Mouse (Mus musculus): Measurements from ENCODE around the gene Amigo1. TPM values are rescaled to one million over a fixed set of nuclear protein-coding genes. Genes with fewer than 3 reads are reported as not detected.

Gene Amigo1
- total and polyA plus RNA-seq, 2 experiments from 2014 or later, result 12.2 to 35.5 TPM

DNA sequence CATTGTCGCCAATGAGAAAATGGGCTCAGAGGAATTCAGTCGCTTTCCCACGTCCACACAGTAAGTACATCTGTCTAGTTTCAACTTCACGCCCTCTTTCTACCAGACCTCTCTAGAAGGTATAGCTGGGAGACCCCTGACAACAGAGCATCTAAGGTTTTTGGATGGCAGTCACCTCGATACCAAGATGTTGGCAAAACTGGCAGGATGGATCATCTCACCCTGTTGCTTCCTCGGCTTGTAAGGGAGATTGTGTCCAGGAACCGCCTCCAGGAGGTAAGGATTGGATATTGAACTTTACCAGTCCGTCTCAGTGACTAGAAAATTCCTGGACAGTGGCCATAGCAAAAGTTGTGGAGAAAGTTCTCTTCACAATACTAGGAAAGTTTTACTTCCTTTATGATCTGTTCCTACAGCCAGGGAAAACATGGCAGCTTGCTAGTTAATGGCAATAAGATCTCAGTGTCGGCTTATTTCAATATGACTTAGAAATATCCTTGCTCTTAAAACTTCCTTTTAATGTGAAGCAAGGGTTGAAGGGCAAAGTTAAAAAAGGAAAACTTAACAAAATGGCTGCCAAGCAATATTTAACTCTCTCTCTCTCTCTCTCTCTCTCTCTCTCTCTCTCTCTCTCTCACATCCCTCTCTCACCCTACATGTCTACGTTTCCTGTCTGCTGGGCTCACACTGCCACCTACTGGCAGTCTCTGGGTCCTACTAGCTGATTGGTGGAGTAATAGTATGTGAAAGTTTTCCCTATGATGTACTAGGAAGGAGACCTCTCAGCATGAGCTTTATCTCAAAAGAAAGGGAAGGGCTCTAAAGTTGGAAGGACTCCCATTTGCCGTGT lies 38.5 kb upstream of the Amigo1 start:
- DNase-seq (ENCODE audit: low spot score) (peak; percentile 92), ATAC-seq (ENCODE audit: low FRiP score) (peak; percentile 68; the same call in 1 of the 2 replicates)
- Histone ChIP-seq H3K4me1 (ENCODE audit: insufficient read depth, low read length) (peaks cover 4% of the 10 kb centered on the region; the same call in 1 of the 2 replicates), H3K9me3 (ENCODE audit: low read length) (no peaks in the 10 kb centered on the region), H3K27me3 (ENCODE audit: insufficient read depth, low read length) (no peaks in the 10 kb centered on the region), H3K36me3 (ENCODE audit: insufficient read depth, low read length) (peaks cover 8% of the 10 kb centered on the region), H3K4me3 (ENCODE audit: low read depth, low read length) (no peak overlapping the region), H3K4me2 (ENCODE audit: low read depth, low read length, poor library complexity, severe bottlenecking) (no peak overlapping the region), H3K9ac (replicated peaks; ENCODE audit: low read length, poor library complexity, severe bottlenecking) (no peak overlapping the region), H3K27ac (ENCODE audit: low read depth, low read length) (no peak overlapping the region)
- 66% methylated on average over 11 of the region's 11 CpGs for WGBS
- peak; percentile 98 for TF ChIP-seq CTCF (IDR thresholded peaks at IDR 0.05)

- Histone ChIP-seq H3K4me2 (ENCODE audit: low read depth, low read length, poor library complexity, severe bottlenecking) (no peak overlapping the region), H3K9ac (replicated peaks; ENCODE audit: low read length, poor library complexity, severe bottlenecking) (no peak overlapping the region), H3K9me3 (ENCODE audit: low read length) (no peaks in the 10 kb centered on the region), H3K27ac (ENCODE audit: low read depth, low read length) (no peak overlapping the region), H3K27me3 (ENCODE audit: insufficient read depth, low read length) (no peaks in the 10 kb centered on the region), H3K4me3 (ENCODE audit: low read depth, low read length) (no peak overlapping the region), H3K4me1 (ENCODE audit: insufficient read depth, low read length) (0 out of 2 replicates have a peak, but pooled peaks cover 9% of the 10 kb centered on the region), H3K36me3 (ENCODE audit: insufficient read depth, low read length) (peaks cover 8% of the 10 kb centered on the region; the same call in 1 of the 2 replicates)
- ATAC-seq (ENCODE audit: low FRiP score) (no peak), DNase-seq (ENCODE audit: low spot score) (no peak)
- no peak for TF ChIP-seq CTCF (IDR thresholded peaks at IDR 0.05)
- WGBS, result 81% methylated on average over 3 of the region's 3 CpGs
These were observed 33.8 kb upstream of the Amigo1 start for GRCm38 (mm10) chr3:108152290-108152689.

GRCm38 (mm10) chr3:108154656-108155055 lies 31.5 kb upstream of the Amigo1 start, which contains the start of gene Gpr61:
Gene Gpr61, minus strand, starts transcription at chr3:108154882.
- H3K4me3 ChIP-seq (ENCODE audit: low read depth, low read length), result peak within 1 kb of the TSS; percentile 42
- peak within 1 kb of the TSS; percentile 70 for H3K27ac ChIP-seq (ENCODE audit: low read depth, low read length)
- H3K4me2 ChIP-seq (ENCODE audit: low read depth, low read length, poor library complexity, severe bottlenecking), result peak within 1 kb of the TSS; percentile 59
- peaks cover 5% of the 10 kb centered on the region; the same call in 1 of the 2 replicates for H3K36me3 ChIP-seq (ENCODE audit: insufficient read depth, low read length)
- H3K4me1 ChIP-seq (ENCODE audit: insufficient read depth, low read length), result peaks cover 23% of the 10 kb centered on the region; the same call in 1 of the 2 replicates
- ATAC-seq (ENCODE audit: low FRiP score) (peak; percentile 67), DNase-seq (ENCODE audit: low spot score) (peak; percentile 78)
- H3K27me3 ChIP-seq (ENCODE audit: insufficient read depth, low read length), result no peaks in the 10 kb centered on the region
- 40% methylated on average over 4 of the region's 4 CpGs for WGBS
- H3K9ac ChIP-seq (replicated peaks; ENCODE audit: low read length, poor library complexity, severe bottlenecking), result peak within 1 kb of the TSS; percentile 72
- no peaks in the 10 kb centered on the region for H3K9me3 ChIP-seq (ENCODE audit: low read length)
- no peak for TF ChIP-seq CTCF (IDR thresholded peaks at IDR 0.05)

GRCm38 (mm10) chr3:108158383-108159037 lies 27.6 kb upstream of the Amigo1 start:
- 25% methylated on average over 9 of the region's 9 CpGs for WGBS
- no peaks in the 10 kb centered on the region for H3K36me3 ChIP-seq (ENCODE audit: insufficient read depth, low read length)
- H3K9ac ChIP-seq (replicated peaks; ENCODE audit: low read length, poor library complexity, severe bottlenecking), result peak overlapping the region; percentile 62
- H3K27ac ChIP-seq (ENCODE audit: low read depth, low read length), result peak overlapping the region; percentile 71
- H3K9me3 ChIP-seq (ENCODE audit: low read length), result no peaks in the 10 kb centered on the region
- no peaks in the 10 kb centered on the region for H3K27me3 ChIP-seq (ENCODE audit: insufficient read depth, low read length)
- no peak overlapping the region for H3K4me3 ChIP-seq (ENCODE audit: low read depth, low read length)
- no peak for TF ChIP-seq CTCF (IDR thresholded peaks at IDR 0.05)
- peak; percentile 40 for DNase-seq (ENCODE audit: low spot score)
- H3K4me1 ChIP-seq (ENCODE audit: insufficient read depth, low read length), result peaks cover 23% of the 10 kb centered on the region; the same call in 1 of the 2 replicates
- peak; percentile 73 for ATAC-seq (ENCODE audit: low FRiP score)
- H3K4me2 ChIP-seq (ENCODE audit: low read depth, low read length, poor library complexity, severe bottlenecking), result no peak overlapping the region

DNA sequence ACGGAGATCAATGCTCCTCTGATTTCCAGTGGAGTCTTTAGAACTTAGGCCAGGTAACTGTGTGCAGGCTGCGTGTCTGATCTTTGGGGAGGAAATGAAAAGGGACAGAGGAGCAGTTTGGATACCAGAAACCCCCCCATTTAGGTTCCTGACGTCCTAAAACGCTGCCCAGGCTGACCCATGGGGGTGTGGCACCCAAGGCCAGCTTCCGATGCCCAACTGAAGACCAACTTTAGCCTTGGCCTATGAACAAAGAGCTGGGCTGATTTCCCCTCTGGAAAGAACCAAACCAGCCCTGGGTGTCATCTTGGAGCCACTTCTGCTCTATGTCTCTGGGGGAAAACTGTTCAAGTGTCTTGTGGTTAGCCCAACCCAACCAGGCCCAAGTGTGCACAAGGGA lies 22.0 kb upstream of the Amigo1 start:
- no peak for TF ChIP-seq CTCF (IDR thresholded peaks at IDR 0.05)
- ATAC-seq (ENCODE audit: low FRiP score), result no peak
- H3K27ac ChIP-seq (ENCODE audit: low read depth, low read length), result no peak overlapping the region
- H3K4me3 ChIP-seq (ENCODE audit: low read depth, low read length), result no peak overlapping the region
- H3K4me2 ChIP-seq (ENCODE audit: low read depth, low read length, poor library complexity, severe bottlenecking), result no peak overlapping the region
- H3K9me3 ChIP-seq (ENCODE audit: low read length), result no peaks in the 10 kb centered on the region
- no peak overlapping the region for H3K9ac ChIP-seq (replicated peaks; ENCODE audit: low read length, poor library complexity, severe bottlenecking)
- no peak for DNase-seq (ENCODE audit: low spot score)
- H3K36me3 ChIP-seq (ENCODE audit: insufficient read depth, low read length), result no peaks in the 10 kb centered on the region
- no peaks in the 10 kb centered on the region for H3K27me3 ChIP-seq (ENCODE audit: insufficient read depth, low read length)
- 69% methylated on average over 5 of the region's 5 CpGs for WGBS
- H3K4me1 ChIP-seq (ENCODE audit: insufficient read depth, low read length), result 0 out of 2 replicates have a peak, but pooled peaks cover 3% of the 10 kb centered on the region

Measured in midbrain, postnatal 0 days (tissue).